Mouse (Mus musculus) hindbrain, embryonic 14.5 days (tissue): ENCODE data around the gene Tiam1. TPM values are rescaled to one million over a fixed set of nuclear protein-coding genes. Genes with fewer than 3 reads are reported as not detected.

ENCODE experiments used
- ATAC-seq: fragments of 200-750 bp; cut with Nextera tagmentation; 2 replicates; pipeline ENCODE4 v1.8.0; 2017; ENCODE audit warnings: moderate number of reproducible peaks, mild to moderate bottlenecking, moderate TSS enrichment, moderate library complexity; ENCODE audit not compliant: low FRiP score
- DNase-seq: peaks from one replicate; pipeline ENCODE4 v3.0.0-alpha.2; 2015; ENCODE audit warnings: low spot score
- H3K27ac ChIP-seq: fragments of 300-500 bp; sonication (generic); 2 replicates; pipeline ENCODE4 v1.5.1; 2014; ENCODE audit warnings: mild to moderate bottlenecking, moderate library complexity
- H3K27me3 ChIP-seq: fragments of 300-500 bp; sonication (generic); 2 replicates; pipeline ENCODE4 v1.6.1; 2014; ENCODE audit warnings: mild to moderate bottlenecking, low read length, mixed read lengths; ENCODE audit not compliant: control insufficient read depth, insufficient read depth
- H3K36me3 ChIP-seq: fragments of 300-500 bp; sonication (generic); replicated peaks from 2 replicates; pipeline ENCODE4 v1.6.1; 2014; ENCODE audit not compliant: control insufficient read depth, insufficient read depth
- H3K4me1 ChIP-seq: fragments of 300-500 bp; sonication (generic); replicated peaks from 2 replicates; pipeline ENCODE4 v1.6.1; 2014; ENCODE audit warnings: antibody characterized with exemption, low read length, mixed read lengths; ENCODE audit not compliant: control insufficient read depth, insufficient read depth
- H3K4me2 ChIP-seq: fragments of 300-500 bp; sonication (generic); replicated peaks from 2 replicates; pipeline ENCODE4 v1.6.1; 2014; ENCODE audit warnings: mild to moderate bottlenecking, moderate library complexity
- H3K4me3 ChIP-seq: fragments of 300-500 bp; sonication (generic); replicated peaks from 2 replicates; pipeline ENCODE4 v1.5.1; 2014; ENCODE audit warnings: mild to moderate bottlenecking, low read length
- H3K9ac ChIP-seq: fragments of 300-500 bp; sonication (generic); 2 replicates; pipeline ENCODE4 v1.6.1; 2014
- H3K9me3 ChIP-seq: fragments of 300-500 bp; sonication (generic); 2 replicates; pipeline ENCODE4 v1.6.1; 2016; ENCODE audit warnings: low read length; ENCODE audit not compliant: control insufficient read depth
- WGBS: fragments of 180-500 bp; shearing (Covaris S2); extraction: QIAGEN DNeasy Blood & Tissue Kit; methylation state at CpG from one replicate; pipeline ENCODE4 v1.1.7; 2014; 5-methylcytosine and 5-hydroxymethylcytosine counted together
- polyA plus RNA-seq: library from polyadenylated mRNA; unstranded; fragments of >200 nt; fragmentation: Nextera tagmentation; extraction: Ambion mirVana; gene quantifications from 2 replicates; pipeline ENCODE4 v1.2.1, GENCODE M21; 2014

Tiam1 gene
- polyA plus RNA-seq, 1 experiment from 2014 or later, result 27.2 TPM

- no peak overlapping the region for H3K4me3 ChIP-seq
- H3K9ac ChIP-seq, result no peak overlapping the region
- no peaks in the 10 kb centered on the region for H3K9me3 ChIP-seq
- ATAC-seq, result no peak
- peaks cover 18% of the 10 kb centered on the region for H3K4me1 ChIP-seq
- 84% methylated on average over 10 of the region's 10 CpGs for WGBS
- no peak overlapping the region for H3K27ac ChIP-seq
- no peak overlapping the region for H3K4me2 ChIP-seq
- H3K36me3 ChIP-seq, result no peaks in the 10 kb centered on the region
- no peak for DNase-seq
- no peaks in the 10 kb centered on the region for H3K27me3 ChIP-seq
These were observed 101.2 kb downstream of the Tiam1 start for GRCm38 (mm10) chr16:90042386-90042785.

- H3K4me1 ChIP-seq, result peaks cover 21% of the 10 kb centered on the region
- H3K36me3 ChIP-seq, result no peaks in the 10 kb centered on the region
- H3K9ac ChIP-seq, result no peak overlapping the region
- H3K4me2 ChIP-seq, result no peak overlapping the region
- 0 out of 2 replicates have a peak overlapping the region, but pooled peaks have one; percentile 26 for H3K27ac ChIP-seq
- no peak overlapping the region for H3K4me3 ChIP-seq
- H3K27me3 ChIP-seq, result no peaks in the 10 kb centered on the region
- peak; percentile 53 for DNase-seq
- H3K9me3 ChIP-seq, result no peaks in the 10 kb centered on the region
- peak; percentile 76 for ATAC-seq
- 43% methylated on average over 8 of the region's 8 CpGs for WGBS
These were observed 102.7 kb downstream of the Tiam1 start for GRCm38 (mm10) chr16:90040771-90041364.

GRCm38 (mm10) chr16:90035595-90036110 is 107.9 kb downstream of the Tiam1 start:
- Histone ChIP-seq H3K27ac (no peak overlapping the region), H3K9me3 (no peaks in the 10 kb centered on the region), H3K4me3 (no peak overlapping the region), H3K27me3 (no peaks in the 10 kb centered on the region), H3K4me2 (no peak overlapping the region), H3K9ac (no peak overlapping the region), H3K4me1 (peaks cover 15% of the 10 kb centered on the region), H3K36me3 (no peaks in the 10 kb centered on the region)
- WGBS, result 53% methylated on average over 10 of the region's 10 CpGs
- no peak; the same call in 1 of the 2 replicates for ATAC-seq
- no peak for DNase-seq

- Histone ChIP-seq H3K4me1 (no peaks in the 10 kb centered on the region), H3K27ac (no peak overlapping the region), H3K9ac (no peak overlapping the region), H3K27me3 (no peaks in the 10 kb centered on the region), H3K4me2 (no peak overlapping the region), H3K36me3 (no peaks in the 10 kb centered on the region), H3K4me3 (no peak overlapping the region), H3K9me3 (no peaks in the 10 kb centered on the region)
- 86% methylated on average over 14 of the region's 14 CpGs for WGBS
- DNase-seq (no peak), ATAC-seq (no peak)
These were observed 113.2 kb downstream of the Tiam1 start for GRCm38 (mm10) chr16:90030355-90030754.

- 64% methylated on average over 3 of the region's 3 CpGs for WGBS
- Histone ChIP-seq H3K27me3 (no peaks in the 10 kb centered on the region), H3K4me2 (no peak overlapping the region), H3K4me3 (no peak overlapping the region), H3K27ac (no peak overlapping the region), H3K9me3 (no peaks in the 10 kb centered on the region), H3K9ac (no peak overlapping the region), H3K36me3 (no peaks in the 10 kb centered on the region), H3K4me1 (no peaks in the 10 kb centered on the region)
- ATAC-seq (no peak), DNase-seq (no peak)
These were observed 115.7 kb downstream of the Tiam1 start for GRCm38 (mm10) chr16:90027886-90028285.

- Histone ChIP-seq H3K27me3 (no peaks in the 10 kb centered on the region), H3K4me1 (no peaks in the 10 kb centered on the region), H3K27ac (no peak overlapping the region), H3K36me3 (no peaks in the 10 kb centered on the region), H3K9ac (no peak overlapping the region), H3K4me3 (no peak overlapping the region), H3K9me3 (no peaks in the 10 kb centered on the region), H3K4me2 (no peak overlapping the region)
- DNase-seq, result no peak
- no peak for ATAC-seq
- 85% methylated on average over 6 of the region's 6 CpGs for WGBS
These were observed 117.9 kb downstream of the Tiam1 start for GRCm38 (mm10) chr16:90025526-90026172.

- no peak for DNase-seq
These were observed 119.9 kb downstream of the Tiam1 start for GRCm38 (mm10) chr16:90023665-90024010.

GRCm38 (mm10) chr16:90022932-90023664 is 120.5 kb downstream of the Tiam1 start:
- no peak for ATAC-seq
- DNase-seq, result no peak
- H3K9me3 ChIP-seq, result no peaks in the 10 kb centered on the region
- H3K27me3 ChIP-seq, result no peaks in the 10 kb centered on the region
- 75% methylated on average over 18 of the region's 18 CpGs for WGBS
- H3K27ac ChIP-seq, result no peak overlapping the region
- H3K9ac ChIP-seq, result no peak overlapping the region
- no peaks in the 10 kb centered on the region for H3K36me3 ChIP-seq
- H3K4me3 ChIP-seq, result no peak overlapping the region
- H3K4me1 ChIP-seq, result no peaks in the 10 kb centered on the region
- H3K4me2 ChIP-seq, result no peak overlapping the region

More at GRCm38 (mm10) chr16:90023665-90024010, 119.9 kb downstream of the Tiam1 start:
- Histone ChIP-seq H3K27ac (no peak overlapping the region), H3K4me3 (no peak overlapping the region), H3K27me3 (no peaks in the 10 kb centered on the region), H3K9ac (no peak overlapping the region), H3K4me2 (no peak overlapping the region), H3K4me1 (no peaks in the 10 kb centered on the region), H3K36me3 (no peaks in the 10 kb centered on the region), H3K9me3 (no peaks in the 10 kb centered on the region)
- ATAC-seq, result no peak
- WGBS, result 90% methylated on average over 8 of the region's 8 CpGs

- H3K4me2 ChIP-seq, result no peak overlapping the region
- no peak overlapping the region for H3K4me3 ChIP-seq
- no peaks in the 10 kb centered on the region for H3K9me3 ChIP-seq
- H3K27ac ChIP-seq, result no peak overlapping the region
- no peaks in the 10 kb centered on the region for H3K36me3 ChIP-seq
- H3K27me3 ChIP-seq, result no peaks in the 10 kb centered on the region
- DNase-seq (no peak), ATAC-seq (no peak)
- 82% methylated on average over 4 of the region's 4 CpGs for WGBS
- H3K9ac ChIP-seq, result no peak overlapping the region
- no peaks in the 10 kb centered on the region for H3K4me1 ChIP-seq
These were observed 127.5 kb downstream of the Tiam1 start for GRCm38 (mm10) chr16:90016046-90016445.
